Mouse (Mus musculus): ENCODE data around the gene Nphp4.

GRCm38 (mm10) chr4:152512221-152512925 is 35.9 kb downstream of the Nphp4 start:
- TF ChIP-seq CTCF (IDR thresholded peaks at IDR 0.05; ENCODE audit: low read depth) (no peak), EP300 (IDR thresholded peaks at IDR 0.05; ENCODE audit: low read depth) (no peak)
